Mouse (Mus musculus) erythroblast, adult 5-6 weeks (primary cell): ENCODE data around the gene Evl. TPM values are rescaled to one million over a fixed set of nuclear protein-coding genes. Genes with fewer than 3 reads are reported as not detected.
"Not testable (repeated sequence)": the region's sequence is repeated elsewhere in the genome, so short reads cannot be mapped to it uniquely, and the experiment has no call there.

Experiments used
- ATAC-seq: replicated peaks from 2 replicates; pipeline ENCODE4 v1.8.0; 2016; ENCODE audit warnings: moderate number of reproducible peaks, mild to moderate bottlenecking, moderate TSS enrichment, inconsistent platforms; ENCODE audit not compliant: poor library complexity, low FRiP score, severe bottlenecking
- total RNA-seq, 2 experiments: library from RNA; stranded (forward) in 1 of 2; stranded (reverse) in 1 of 2; fragments of 150-400 nt in 1 of 2; fragments of 200-764, 138-1000 nt in 1 of 2; gene quantifications; 2 replicates each; pipeline versions ENCODE4 v1.2.3 to v1.2.4; 2015 to 2017; ENCODE audit warnings: low replicate concordance in 2 of 2

The Evl gene
- total RNA-seq (2015; ENCODE audit: low replicate concordance), result 17.1 and 34.7 TPM in 2 replicates
- total RNA-seq (2017; ENCODE audit: low replicate concordance), result 10.3 and 23.2 TPM in 2 replicates

- ATAC-seq, result no peak
Measured at GRCm38 (mm10) chr12:108554120-108554841, at the start of gene Evl. TSS of gene Evl (plus strand) at chr12:108554720.

DNA sequence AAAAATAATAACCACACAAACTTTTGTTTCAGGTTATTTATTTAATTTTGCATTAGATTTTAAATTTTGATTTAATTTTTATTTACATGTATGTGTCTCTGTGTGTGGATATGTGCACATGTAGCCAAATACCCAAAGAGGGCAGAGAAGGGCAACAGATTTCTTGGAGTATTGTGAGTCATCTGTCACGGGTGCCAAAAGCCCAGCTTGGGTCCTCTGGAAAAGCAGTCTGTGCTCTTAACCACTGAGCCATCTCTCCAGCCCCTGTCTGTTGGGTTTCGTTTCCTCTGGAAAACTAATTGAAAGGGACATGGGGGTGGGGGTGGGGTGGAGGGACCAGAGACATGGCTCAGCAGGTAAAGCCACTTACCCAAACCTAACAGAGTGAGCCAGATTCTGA lies 48.7 kb upstream of the Evl start:
- ATAC-seq, result no peak

DNA sequence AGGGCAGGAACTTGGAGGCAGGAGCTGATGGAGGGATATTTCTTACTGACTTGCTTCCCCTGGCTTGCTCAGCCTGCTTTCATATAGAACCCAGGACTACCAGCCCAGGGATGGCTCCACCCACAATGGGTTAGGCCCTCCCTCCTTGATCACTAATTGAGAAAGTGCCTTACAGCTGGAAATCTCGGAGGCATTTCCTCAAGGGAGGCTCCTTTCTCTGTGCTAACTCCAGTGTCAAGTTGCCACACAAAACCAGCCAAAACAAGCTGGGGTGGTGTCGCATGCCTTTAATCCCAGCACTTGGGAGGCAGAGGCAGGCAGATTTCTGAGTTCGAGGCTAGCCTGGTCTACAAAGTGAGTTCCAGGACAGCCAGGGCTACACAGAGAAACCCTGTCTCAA lies 47.5 kb upstream of the Evl start:
- not testable (repeated sequence) for ATAC-seq

DNA sequence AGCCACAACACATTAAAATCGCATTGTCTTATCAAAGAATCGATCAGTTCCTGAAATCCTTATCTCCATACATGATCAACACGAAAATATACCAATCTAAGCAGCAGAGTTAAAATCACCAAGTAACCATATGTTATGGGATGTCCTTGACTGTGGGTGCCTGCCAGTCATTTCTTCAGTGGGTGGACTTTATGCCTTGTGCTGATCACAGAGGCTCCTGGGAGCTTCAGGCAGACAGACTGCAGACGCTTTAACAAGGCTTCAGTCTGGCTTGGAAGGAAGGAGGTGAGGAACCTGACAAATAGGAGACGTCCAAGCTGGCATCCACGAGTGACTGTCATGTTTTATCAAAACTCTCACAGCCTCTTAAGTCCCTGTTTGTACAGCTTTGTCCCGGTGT lies 43.9 kb upstream of the Evl start:
- ATAC-seq, result no peak

DNA sequence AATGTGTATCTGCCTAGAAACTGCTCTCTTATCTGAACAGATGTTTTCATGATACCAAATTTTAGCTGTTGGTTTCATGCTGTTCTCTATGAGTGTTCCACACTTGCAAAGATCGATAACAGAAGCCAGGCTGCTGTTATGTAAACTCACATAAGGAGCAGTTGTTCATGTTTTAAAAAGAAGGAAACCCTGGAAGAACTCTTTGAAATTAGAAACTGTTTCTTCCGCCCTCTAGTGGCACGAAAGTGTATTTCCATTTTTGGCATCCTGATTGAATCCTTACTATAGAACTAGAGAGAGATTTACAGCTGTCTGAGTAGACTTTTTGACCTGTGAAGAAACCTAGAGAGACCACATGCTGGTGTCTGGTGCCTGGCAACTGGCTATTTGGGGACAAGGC lies 43.5 kb upstream of the Evl start:
- ATAC-seq, result no peak

DNA sequence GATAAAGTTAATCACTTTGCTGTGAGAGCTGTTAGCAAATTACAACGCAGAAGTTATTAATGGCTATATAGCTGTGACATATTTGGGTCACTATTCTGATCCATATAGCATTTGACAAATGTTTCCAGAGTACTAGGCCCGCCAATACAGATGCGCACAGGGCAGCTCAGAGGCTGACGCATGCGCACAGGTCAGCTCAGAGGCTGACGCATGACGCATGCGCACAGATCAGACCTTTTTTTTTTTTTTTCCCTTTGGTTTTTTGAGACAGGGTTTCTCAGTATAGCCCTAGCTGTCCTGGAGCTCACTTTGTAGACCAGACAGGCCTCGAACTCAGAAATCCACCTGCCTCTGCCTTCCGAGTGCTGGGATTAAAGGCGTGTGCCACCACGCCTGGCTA lies 39.1 kb upstream of the Evl start:
- no peak for ATAC-seq

DNA sequence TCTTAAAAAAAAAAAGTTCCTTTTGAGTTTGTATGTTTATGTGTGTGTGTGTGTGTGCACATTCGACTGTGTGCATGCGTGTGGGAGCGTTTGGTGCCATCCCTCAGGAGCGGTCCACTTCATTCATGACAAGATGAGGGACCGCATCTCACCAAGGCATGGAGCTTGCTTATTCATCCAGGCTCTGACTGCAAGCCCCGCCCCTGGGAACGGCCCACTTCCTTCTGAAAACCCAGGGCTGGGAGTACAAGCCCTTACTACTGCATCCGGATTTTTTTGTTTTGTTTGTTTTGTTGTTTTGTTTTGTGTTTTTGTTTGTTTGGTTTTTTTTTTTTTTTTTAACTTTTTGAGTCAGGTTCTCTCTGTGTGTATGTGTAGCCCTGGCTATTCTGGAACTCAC lies 35.1 kb upstream of the Evl start:
- no peak for ATAC-seq

GRCm38 (mm10) chr12:108529214-108529613 lies 25.3 kb upstream of the Evl start:
- 0 out of 2 replicates have a peak, but pooled peaks have one; percentile 53 for ATAC-seq

DNA sequence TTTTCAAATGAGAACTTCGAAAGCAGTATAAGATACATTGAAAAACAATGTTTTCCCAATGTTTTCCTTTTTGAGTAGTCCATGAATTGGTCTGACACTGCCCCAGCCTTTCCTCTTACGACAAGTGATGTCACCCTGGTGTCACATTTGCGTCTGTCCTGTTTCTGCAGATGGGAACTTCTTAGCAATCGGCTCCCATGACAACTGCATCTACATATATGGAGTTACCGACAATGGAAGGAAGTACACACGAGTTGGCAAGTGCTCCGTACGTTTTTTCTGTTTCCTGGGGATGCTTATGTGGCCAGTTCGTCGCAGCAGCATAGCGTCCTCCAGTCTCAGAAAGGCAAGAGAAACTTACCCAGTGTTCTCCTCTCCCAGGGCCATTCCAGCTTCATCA lies 20.0 kb upstream of the Evl start:
- no peak for ATAC-seq

DNA sequence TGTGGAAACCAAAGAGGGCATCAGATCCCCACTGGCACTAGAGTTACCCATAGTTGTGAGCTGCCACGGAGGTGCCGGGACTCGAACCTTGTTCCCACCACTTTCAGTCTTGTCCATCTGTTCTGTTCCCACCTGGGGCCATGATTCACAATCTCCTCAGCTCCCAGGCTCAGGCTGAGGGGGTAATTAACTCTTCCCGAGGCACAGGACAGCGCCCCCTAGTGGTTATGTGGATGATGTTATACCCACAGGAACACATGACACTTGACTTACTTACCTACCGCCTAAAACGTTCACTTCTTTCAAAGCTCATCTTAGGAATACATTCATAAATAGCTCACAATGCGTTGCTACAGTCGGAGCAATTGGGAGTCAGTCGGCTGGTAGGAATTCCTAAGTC lies 18.1 kb upstream of the Evl start:
- ATAC-seq, result no peak

DNA sequence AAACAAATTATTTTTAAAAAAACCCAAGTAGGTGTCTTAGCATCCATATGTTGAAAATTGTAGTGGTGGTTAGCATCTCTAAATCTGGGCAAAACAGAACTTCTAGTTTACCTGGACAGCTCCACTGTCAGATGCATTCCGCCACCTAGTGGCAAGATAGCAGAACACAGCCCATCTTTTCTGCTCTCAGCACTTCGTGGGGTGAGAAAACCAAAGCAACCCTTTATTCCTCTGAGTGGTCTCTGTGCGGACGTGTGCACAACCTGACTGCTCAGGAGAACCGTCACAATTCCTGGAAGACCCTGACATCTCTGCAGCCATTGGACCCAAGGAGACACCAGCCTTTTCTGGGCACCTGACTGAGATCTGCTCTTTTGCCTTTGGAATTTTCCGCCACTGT lies 13.4 kb upstream of the Evl start:
- no peak for ATAC-seq

DNA sequence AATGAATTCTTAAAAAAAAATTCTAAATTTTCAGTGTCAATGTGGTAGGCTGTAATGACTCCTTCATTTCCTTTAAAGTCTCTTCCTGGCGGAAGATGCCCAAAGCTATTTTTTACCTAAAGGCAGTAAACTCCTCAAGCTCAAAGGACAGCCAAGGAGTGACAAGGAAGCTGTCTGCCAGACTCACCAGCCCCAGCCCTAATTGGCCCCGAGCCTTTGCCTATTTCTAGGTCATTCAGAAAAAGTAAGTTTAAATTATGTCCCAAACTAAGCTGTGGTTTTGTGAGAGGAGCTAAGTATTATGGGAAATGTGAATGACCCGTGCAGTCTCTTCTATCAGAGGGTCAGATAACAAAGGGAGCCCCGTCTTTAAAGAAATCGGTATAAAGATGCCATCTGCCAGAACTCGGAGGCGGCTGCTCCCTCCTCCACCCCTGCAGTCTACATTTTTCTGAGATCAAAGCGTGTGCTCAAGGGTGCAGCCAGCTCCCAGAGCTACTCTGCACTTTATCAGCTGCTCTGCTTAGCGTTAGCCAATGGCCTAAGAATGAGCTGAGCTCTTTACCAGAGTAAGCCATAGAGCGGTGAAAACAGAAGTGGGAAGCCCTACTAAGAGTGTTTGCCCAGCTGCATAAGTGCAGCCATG lies 7.9 kb upstream of the Evl start:
- ATAC-seq, result no peak

GRCm38 (mm10) chr12:108547251-108547875 lies 7.2 kb upstream of the Evl start:
- ATAC-seq, result no peak

- no peak for ATAC-seq
Measured at GRCm38 (mm10) chr12:108551731-108552130, 2.8 kb upstream of the Evl start.

DNA sequence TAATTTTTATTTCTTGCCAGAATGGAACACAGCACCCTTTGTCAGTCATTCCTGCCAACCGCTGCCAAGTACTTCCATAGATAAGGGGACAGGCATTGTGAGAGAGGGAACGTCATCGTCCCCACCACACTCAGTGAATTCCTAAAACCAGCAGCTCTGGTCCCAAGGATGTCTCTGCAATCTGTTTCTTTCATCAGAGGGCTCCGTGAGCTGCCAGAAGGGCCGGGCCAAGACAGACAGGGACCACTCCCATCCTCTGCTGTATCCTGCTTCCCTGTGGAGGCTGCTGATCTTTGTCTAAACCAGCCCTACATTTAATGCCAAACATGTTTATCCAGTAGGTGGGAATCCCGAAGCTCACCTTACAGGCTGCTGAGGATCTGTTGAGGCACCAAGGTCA lies 1.4 kb upstream of the Evl start:
- ATAC-seq, result no peak

- no peak for ATAC-seq
Measured at GRCm38 (mm10) chr12:108554861-108555556, 489 bp downstream of the Evl start.

GRCm38 (mm10) chr12:108558194-108558593 lies 3.7 kb downstream of the Evl start:
- ATAC-seq, result no peak

DNA sequence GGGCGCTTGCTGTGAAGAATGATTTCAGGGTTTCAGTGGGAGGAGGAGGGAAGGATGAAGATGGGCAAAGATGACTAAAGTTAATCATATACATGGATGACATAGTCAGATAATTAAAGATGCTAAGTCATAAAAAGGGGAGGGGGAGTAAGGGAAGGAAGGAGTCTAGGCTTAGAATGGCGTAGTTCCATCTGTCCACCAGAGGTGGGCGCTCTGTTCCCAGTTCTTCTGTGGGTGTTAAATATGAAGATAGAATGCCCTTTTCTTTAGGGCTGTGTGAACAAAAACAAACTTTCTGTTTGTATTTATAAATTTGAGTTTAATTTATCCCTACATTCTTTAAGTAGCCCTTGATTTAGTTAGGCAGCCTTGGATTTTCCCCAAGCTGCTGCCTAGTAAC lies 8.7 kb downstream of the Evl start:
- no peak for ATAC-seq

DNA sequence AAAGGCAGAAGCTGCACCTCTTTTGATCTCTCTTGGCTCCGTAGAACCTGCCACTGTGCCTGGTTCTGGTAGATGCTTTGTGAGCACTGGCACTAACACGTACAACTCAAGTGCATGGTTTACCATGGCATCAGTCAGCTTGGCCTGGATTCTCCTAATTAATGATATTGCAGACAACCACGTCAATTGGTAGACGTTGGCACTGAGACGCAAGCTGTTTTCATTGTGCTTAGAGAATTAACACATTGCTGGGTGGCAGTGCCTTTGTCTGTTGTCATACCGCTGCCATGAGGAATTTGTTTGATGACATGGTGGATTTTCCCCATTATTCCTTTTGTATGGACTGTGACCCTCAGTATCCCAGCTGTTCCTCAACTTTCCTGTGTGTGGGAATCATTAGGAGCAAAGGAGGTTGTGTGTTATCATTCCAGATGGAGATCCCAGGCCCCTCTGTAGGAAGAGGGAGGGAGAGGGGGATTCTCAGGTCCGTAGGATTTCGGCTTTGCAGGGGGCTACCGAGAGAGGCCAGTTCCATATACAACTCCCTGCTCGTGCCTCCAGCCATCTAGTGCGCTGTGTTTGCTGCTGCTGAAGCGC lies 10.5 kb downstream of the Evl start:
- ATAC-seq, result no peak
